Mouse (Mus musculus) embryonic fibroblast, embryonic 13.5 days (primary cell): ENCODE measurements around the gene Rrp1b.

ENCODE experiments used
- CTCF ChIP-seq: IDR thresholded peaks from 2 replicates; pipeline ENCODE4 v1.5.1; 2011; ENCODE audit warnings: mild to moderate bottlenecking, control low read depth, low read length, moderate library complexity, borderline replicate concordance; ENCODE audit not compliant: insufficient read depth
- POLR2A ChIP-seq: IDR thresholded peaks from 2 replicates; pipeline ENCODE4 v1.6.1; 2011; ENCODE audit warnings: low read depth, mild to moderate bottlenecking, control low read depth, low read length, moderate library complexity

DNA sequence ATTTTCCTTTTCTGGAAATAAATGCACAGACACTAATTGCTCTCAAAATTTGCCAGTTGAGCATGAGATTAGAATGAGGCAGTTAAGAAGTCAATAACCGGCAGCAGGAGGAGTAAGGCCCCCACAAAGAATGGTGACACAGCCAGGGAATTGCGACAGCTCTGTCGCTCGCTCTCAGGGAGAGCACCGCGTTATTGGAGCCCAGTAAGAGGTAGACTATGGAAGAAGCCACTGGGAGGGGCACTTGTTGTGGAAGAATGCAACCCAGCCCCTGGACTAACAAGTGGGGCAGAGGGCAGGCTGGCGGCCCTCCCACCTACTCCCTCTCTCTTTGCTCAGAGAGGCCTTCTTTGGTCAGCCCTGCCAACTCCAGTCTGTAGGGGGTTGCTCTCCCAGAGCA is 4.2 kb upstream of the Rrp1b start:
- TF ChIP-seq POLR2A (no peak), CTCF (no peak)
